Mouse (Mus musculus): ENCODE data around the gene 9930104L06Rik.

Gene 9930104L06Rik

GRCm38 (mm10) chr4:124990325-124990724, 53.5 kb downstream of the 9930104L06Rik start:
- DNase-seq (ENCODE audit: low read depth, low spot score) = no peak

Measured in retina, postnatal 7 days (tissue).